Mouse (Mus musculus) common myeloid progenitor, adult 5-6 weeks (primary cell): ENCODE measurements at regions not wholly inside any gene's neighbourhood (a gene's known extent, or its start where the extent isn't known, plus 50 kb on each side); places are given as distances from the start of the nearest gene placed in this dataset.

Experiments
- ATAC-seq: replicated peaks from 2 replicates; pipeline ENCODE4 v1.8.0; 2016; ENCODE audit warnings: low read depth, mild to moderate bottlenecking, moderate TSS enrichment, inconsistent platforms; ENCODE audit not compliant: poor library complexity, severe bottlenecking

GRCm38 (mm10) chr13:97438277-97438676, 197.4 kb downstream of the Enc1 start:
- no peak for ATAC-seq

DNA sequence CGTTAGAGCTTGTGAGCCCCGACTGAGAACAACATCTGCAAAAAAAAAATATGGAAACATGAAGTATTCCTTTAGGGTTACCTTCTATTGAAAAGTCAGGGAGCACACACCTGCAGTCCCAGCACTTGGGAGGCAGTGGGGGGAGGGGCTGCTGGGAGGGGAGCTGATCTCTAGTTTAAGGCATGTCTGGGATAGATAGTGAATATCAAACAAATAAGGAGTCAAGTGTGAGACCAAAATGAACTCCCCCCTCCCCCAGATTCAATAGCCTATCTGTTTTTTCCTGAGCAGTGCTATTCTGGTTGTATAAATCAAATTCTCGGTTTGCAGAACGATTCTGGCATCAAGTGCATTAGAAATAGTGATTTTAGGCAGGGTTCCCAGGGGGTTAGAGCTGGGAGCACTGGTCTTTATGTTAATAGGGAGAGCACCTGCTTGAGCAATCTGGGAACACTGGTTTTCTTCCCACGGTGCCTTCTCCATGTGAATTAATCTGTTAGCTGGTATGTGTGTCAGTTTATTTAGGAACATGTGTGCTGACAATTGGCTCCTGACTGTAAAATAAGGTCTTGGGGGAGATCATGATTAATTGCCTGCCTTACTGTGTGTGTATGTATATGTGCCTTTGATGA, 195.9 kb downstream of the Enc1 start:
- no peak for ATAC-seq

GRCm38 (mm10) chr13:97435865-97436718, 195.2 kb downstream of the Enc1 start:
- 0 out of 2 replicates have a peak, but pooled peaks have one; percentile 10 for ATAC-seq

DNA sequence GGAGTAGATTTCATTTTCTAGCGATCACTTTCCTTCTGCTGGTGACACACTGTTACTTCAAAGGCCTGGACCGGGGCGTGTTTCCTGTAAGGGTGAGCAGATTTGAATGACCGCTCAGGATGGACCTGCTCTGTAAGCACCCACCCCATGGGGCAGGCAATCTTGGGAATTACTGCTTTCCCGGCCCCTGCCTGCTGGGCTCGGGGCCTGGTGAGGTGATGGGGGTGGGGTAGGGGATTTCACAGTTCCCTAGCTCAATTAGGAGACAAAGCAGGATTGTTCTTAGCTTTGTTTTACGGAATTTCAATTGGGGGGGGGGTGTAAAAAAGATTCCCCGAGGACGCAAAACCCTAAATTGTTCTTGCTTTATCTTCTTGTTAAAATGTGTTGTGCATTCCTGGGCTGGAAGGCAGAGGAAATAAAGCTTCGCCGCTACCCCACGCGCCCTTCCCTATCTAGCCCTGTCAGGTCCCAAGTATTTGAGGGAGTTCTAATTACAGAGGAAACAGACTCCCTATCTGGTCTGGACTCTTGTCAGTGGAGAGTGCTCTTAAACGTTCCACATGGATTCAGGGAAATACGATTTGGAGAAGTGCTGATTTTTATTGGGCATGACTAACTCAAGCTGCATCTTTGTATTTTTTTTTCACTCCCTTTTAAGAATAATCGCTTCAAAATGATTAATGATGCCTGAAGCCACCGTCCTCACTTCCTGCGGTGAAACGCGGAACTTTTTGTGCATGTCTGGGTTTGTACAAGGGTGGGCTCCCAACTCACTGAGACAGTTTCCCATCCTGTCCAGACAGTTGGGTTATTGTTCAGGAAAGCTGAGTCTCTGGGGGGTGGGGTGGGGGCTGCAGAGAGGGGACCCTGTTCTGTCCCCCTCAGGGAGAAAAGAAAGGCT, 194.3 kb downstream of the Enc1 start:
- ATAC-seq, result peak; percentile 58

DNA sequence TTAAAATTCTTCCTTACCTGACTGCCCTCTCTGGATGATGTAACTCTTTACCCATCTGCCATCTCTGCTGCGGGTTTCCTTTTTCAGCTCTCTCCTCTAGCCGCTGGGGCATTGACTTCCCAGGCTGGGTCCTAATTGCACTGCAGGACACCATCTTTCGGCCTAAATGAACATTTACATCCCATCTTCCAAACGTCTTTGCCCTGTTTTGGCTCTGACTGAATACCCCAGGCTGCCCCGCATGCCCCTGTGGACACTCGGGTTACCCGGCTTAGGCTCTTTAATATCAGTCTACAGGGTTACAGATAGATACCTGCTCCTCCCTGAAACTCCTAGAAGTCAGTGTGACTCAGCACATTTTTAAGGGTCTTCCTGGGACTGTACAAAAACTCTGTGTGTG, 193.3 kb downstream of the Enc1 start:
- no peak for ATAC-seq

- ATAC-seq, result no peak
Observed at GRCm38 (mm10) chr13:97432627-97433026, 191.7 kb downstream of the Enc1 start.

DNA sequence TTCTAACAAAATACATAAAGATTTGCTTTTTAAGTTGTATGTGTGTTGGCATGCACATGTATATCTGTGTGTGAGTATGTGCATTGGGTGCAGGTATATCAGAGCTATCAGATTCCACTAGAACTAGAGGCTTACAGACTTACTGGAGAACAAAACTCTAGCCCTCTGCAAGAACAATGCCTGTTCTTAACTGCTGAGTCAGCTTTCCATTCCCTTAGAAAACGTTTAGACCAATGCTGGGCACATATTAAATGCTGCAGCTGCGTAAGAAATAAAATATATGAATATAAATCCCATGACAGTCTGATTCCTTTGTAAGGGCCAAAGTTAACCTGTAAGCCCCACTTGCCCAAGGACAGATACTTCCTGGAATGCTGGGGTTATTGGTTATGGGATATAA, 190.0 kb downstream of the Enc1 start:
- no peak for ATAC-seq

- no peak for ATAC-seq
Observed at GRCm38 (mm10) chr13:97428163-97428562, 187.3 kb downstream of the Enc1 start.

GRCm38 (mm10) chr13:97427537-97427936, 186.6 kb downstream of the Enc1 start:
- no peak for ATAC-seq

GRCm38 (mm10) chr13:97425731-97426130, 184.8 kb downstream of the Enc1 start:
- no peak for ATAC-seq

- no peak for ATAC-seq
Observed at GRCm38 (mm10) chr13:97423911-97424310, 183.0 kb downstream of the Enc1 start.

DNA sequence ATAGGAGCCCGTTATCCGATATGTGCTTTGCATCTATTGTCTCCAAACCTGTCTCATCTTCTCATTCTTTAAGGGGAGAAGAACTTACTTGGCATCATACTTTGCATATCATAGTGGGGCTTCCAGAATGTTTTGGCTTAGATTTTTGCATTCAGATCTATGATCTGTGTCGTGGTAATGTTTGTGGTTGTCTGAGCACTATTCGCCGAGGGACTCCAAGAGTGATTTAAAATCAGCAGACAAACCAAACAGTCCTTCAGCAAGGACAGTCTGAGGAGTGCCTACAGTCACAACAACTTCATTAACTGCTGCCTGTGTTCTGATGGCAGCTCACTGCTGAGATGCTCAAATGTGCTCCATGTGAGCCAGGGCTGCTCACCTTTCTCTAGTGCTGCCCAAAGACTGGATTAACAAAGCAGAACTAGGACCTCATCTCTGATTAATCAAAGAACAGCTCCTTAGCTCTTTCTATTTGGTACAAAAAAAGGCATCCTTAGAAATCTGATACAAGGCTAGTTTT, 182.5 kb downstream of the Enc1 start:
- ATAC-seq, result no peak

DNA sequence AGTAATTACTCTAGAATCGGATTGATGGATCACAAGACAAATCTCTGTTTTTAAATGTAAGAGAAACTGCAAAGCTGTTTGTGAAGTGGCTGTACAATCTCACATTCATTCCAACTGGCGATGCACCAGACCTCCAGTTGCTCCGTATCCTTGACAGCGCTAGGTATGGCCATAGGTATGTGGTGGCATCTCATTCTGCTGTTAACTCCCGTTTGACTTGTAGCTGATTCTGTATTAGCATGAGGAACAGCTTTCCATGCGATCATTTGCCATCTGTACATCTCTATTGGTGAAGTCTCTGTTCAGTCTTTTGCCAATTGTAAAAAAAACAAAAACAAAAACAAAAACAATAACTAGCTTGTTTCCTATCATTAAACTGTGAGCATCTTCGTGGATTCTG, 182.0 kb downstream of the Enc1 start:
- no peak for ATAC-seq

DNA sequence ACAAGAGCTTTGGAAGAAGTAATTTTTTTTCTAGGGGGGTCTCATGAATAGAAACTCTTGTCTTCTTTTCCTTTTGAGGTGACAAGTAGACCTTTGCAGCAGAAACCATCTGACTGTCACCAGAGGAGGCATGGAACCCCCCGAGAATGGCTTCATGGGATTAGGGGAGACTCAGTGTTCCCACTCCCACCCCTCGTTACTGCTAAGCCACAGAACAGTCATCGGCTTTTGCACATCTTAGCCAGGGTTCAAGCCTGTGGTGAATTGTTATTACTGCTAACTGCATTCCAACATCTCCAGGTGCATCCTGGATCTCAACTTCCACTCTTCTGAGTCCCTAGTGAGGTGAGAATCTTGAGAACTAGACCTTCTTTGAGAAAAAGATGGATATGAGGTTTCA, 180.9 kb downstream of the Enc1 start:
- ATAC-seq, result no peak

- ATAC-seq, result no peak
Observed at GRCm38 (mm10) chr13:97420773-97421172, 179.9 kb downstream of the Enc1 start.

DNA sequence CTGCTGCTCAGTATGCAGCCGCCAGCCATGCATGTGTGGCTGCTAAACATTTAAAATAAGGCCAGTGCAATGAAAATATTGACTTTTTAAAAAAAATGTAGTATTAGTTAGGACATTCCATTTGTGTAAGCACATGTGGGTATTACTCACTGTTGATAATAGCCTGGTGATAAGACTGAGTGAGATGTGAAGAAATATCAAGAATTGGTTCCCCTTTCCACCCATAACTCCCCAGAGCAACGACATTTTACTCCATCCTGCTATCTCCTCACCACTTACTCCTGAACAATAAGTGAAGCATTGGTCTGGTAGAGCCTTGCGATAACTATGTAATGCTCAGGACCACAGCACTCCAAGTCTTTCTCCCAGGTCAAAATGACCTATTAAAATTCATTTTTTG, 178.2 kb downstream of the Enc1 start:
- ATAC-seq, result peak; percentile 39; the same call in 1 of the 2 replicates

DNA sequence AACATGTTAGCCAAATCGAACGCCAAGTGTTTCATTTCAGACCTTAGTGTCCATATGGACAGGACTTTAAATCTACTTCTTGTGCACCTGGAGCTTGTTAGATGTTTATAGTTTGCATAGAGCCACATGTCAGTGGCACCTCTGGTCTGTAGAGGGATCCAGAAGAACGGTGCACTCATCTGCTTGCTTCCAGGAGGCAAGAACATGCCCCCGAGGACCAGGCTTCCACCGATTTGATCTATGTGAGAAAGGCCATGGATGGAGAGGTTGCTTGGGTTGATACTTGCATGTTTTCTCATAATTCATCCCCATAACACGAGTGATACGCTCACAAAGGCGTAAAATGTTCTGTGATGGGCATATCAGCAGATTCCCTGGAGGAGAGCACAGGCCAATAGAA, 177.8 kb downstream of the Enc1 start:
- ATAC-seq, result no peak

- ATAC-seq, result no peak
Observed at GRCm38 (mm10) chr13:97418081-97418480, 177.2 kb downstream of the Enc1 start.

GRCm38 (mm10) chr13:97415927-97416709, 175.2 kb downstream of the Enc1 start:
- no peak for ATAC-seq

- ATAC-seq, result no peak
Observed at GRCm38 (mm10) chr13:97415381-97415780, 174.5 kb downstream of the Enc1 start.
